Mouse (Mus musculus): ENCODE measurements around the gene Spata16.
"Not testable (repeated sequence)": the region's sequence is repeated elsewhere in the genome, so short reads cannot be mapped to it uniquely, and the experiment has no call there.

The Spata16 gene

GRCm38 (mm10) chr3:26637402-26637801 is at the start of gene Spata16:
Gene Spata16, plus strand, starts transcription at chr3:26637620.
- no peak for DNase-seq

GRCm38 (mm10) chr3:26604861-26605260 is 32.6 kb upstream of the Spata16 start:
- DNase-seq: no peak

- DNase-seq: no peak
Observed at GRCm38 (mm10) chr3:26608531-26608930, 28.9 kb upstream of the Spata16 start.

GRCm38 (mm10) chr3:26639214-26639613 is 1.8 kb downstream of the Spata16 start:
- no peak for DNase-seq

GRCm38 (mm10) chr3:26639851-26640250 is 2.4 kb downstream of the Spata16 start:
- DNase-seq: no peak

- DNase-seq: no peak
Observed at GRCm38 (mm10) chr3:26640321-26641075, 3.1 kb downstream of the Spata16 start.

- DNase-seq: no peak
Observed at GRCm38 (mm10) chr3:26641351-26642249, 4.2 kb downstream of the Spata16 start.

- no peak for DNase-seq
Observed at GRCm38 (mm10) chr3:26644136-26644535, 6.7 kb downstream of the Spata16 start.

GRCm38 (mm10) chr3:26646834-26647233 is 9.4 kb downstream of the Spata16 start:
- DNase-seq: no peak

GRCm38 (mm10) chr3:26685832-26686231 is 48.4 kb downstream of the Spata16 start:
- no peak for DNase-seq

GRCm38 (mm10) chr3:26709492-26709891 is 72.1 kb downstream of the Spata16 start:
- DNase-seq: not testable (repeated sequence)

- no peak for DNase-seq
Observed at GRCm38 (mm10) chr3:26727526-26727925, 90.1 kb downstream of the Spata16 start.

- no peak for DNase-seq
Observed at GRCm38 (mm10) chr3:26750492-26750891, 113.1 kb downstream of the Spata16 start.

- no peak for DNase-seq
Observed at GRCm38 (mm10) chr3:26752441-26752840, 115.0 kb downstream of the Spata16 start.

GRCm38 (mm10) chr3:26793334-26794101 is 156.1 kb downstream of the Spata16 start:
- no peak for DNase-seq

- no peak for DNase-seq
Observed at GRCm38 (mm10) chr3:26795851-26796538, 158.6 kb downstream of the Spata16 start.

- no peak for DNase-seq
Observed at GRCm38 (mm10) chr3:26796954-26797353, 159.5 kb downstream of the Spata16 start.

- DNase-seq: no peak
Observed at GRCm38 (mm10) chr3:26814307-26814706, 176.9 kb downstream of the Spata16 start.

- no peak for DNase-seq
Observed at GRCm38 (mm10) chr3:26815764-26816163, 178.3 kb downstream of the Spata16 start.

- no peak for DNase-seq
Observed at GRCm38 (mm10) chr3:26819398-26819797, 182.0 kb downstream of the Spata16 start.

GRCm38 (mm10) chr3:26826958-26827839 is 189.8 kb downstream of the Spata16 start:
- no peak for DNase-seq
